Mouse (Mus musculus) midbrain, embryonic 12.5 days (tissue): ENCODE measurements around the gene Add3. TPM values are rescaled to one million over a fixed set of nuclear protein-coding genes. Genes with fewer than 3 reads are reported as not detected.
A peak's percentile ranks its signal among the peaks of the same experiment; 100 is the strongest.

Source experiments
- ATAC-seq: fragments of 200-750 bp; cut with Nextera tagmentation; 2 replicates; pipeline ENCODE4 v1.8.0; 2017; ENCODE audit warnings: low read depth, moderate TSS enrichment, moderate library complexity; ENCODE audit not compliant: low FRiP score
- H3K27ac ChIP-seq: fragments of 300-500 bp; sonication (generic); replicated peaks from 2 replicates; pipeline ENCODE4 v1.5.1; 2016; ENCODE audit warnings: mild to moderate bottlenecking
- H3K27me3 ChIP-seq: fragments of 300-500 bp; sonication (generic); 2 replicates; pipeline ENCODE4 v1.6.1; 2016; ENCODE audit warnings: mild to moderate bottlenecking
- H3K36me3 ChIP-seq: fragments of 300-500 bp; sonication (generic); 2 replicates; pipeline ENCODE4 v1.6.1; 2016
- H3K4me1 ChIP-seq: fragments of 300-500 bp; sonication (generic); 2 replicates; pipeline ENCODE4 v1.6.1; 2016
- H3K4me2 ChIP-seq: fragments of 300-500 bp; sonication (generic); replicated peaks from 2 replicates; pipeline ENCODE4 v1.6.1; 2016; ENCODE audit warnings: mild to moderate bottlenecking, moderate library complexity
- H3K4me3 ChIP-seq: fragments of 300-500 bp; sonication (generic); 2 replicates; pipeline ENCODE4 v1.5.1; 2016; ENCODE audit warnings: mild to moderate bottlenecking
- H3K9ac ChIP-seq: fragments of 300-500 bp; sonication (generic); replicated peaks from 2 replicates; pipeline ENCODE4 v1.6.1; 2016; ENCODE audit warnings: mild to moderate bottlenecking, moderate library complexity
- H3K9me3 ChIP-seq: fragments of 300-500 bp; sonication (generic); 2 replicates; pipeline ENCODE4 v1.6.1; 2016; ENCODE audit warnings: mild to moderate bottlenecking
- WGBS: fragments of 180-500 bp; shearing (Covaris S2); methylation state at CpG from one replicate; pipeline ENCODE4 v1.1.7; 2016; 5-methylcytosine and 5-hydroxymethylcytosine counted together
- polyA plus RNA-seq: library from polyadenylated mRNA; unstranded; fragments of >200 nt; fragmentation: Nextera tagmentation; extraction: Ambion mirVana; gene quantifications from 2 replicates; pipeline ENCODE4 v1.2.1, GENCODE M21; 2016

Add3 gene
- 45.6 and 47.5 TPM in 2 replicates for polyA plus RNA-seq

GRCm38 (mm10) chr19:53140044-53140803, at the start of gene Add3:
Gene Add3, plus strand, starts transcription at chr19:53140443.
- no peaks in the 10 kb centered on the region for H3K9me3 ChIP-seq
- H3K9ac ChIP-seq: peak within 1 kb of the TSS; percentile 46
- no peaks in the 10 kb centered on the region for H3K36me3 ChIP-seq
- ATAC-seq: no peak
- H3K4me1 ChIP-seq: peaks cover 46% of the 10 kb centered on the region
- WGBS: 5% methylated on average over 24 of the region's 24 CpGs
- H3K27ac ChIP-seq: no peak within 1 kb of the TSS
- H3K4me2 ChIP-seq: peak within 1 kb of the TSS; percentile 90
- H3K4me3 ChIP-seq: peak within 1 kb of the TSS; percentile 81
- H3K27me3 ChIP-seq: peaks cover 27% of the 10 kb centered on the region

GRCm38 (mm10) chr19:53090677-53091076, 49.6 kb upstream of the Add3 start:
- H3K9me3 ChIP-seq: 0 out of 2 replicates have a peak, but pooled peaks cover 4% of the 10 kb centered on the region
- H3K9ac ChIP-seq: no peak overlapping the region
- H3K4me3 ChIP-seq: no peak overlapping the region
- peaks cover 16% of the 10 kb centered on the region for H3K4me1 ChIP-seq
- H3K27ac ChIP-seq: no peak overlapping the region
- 94% methylated on average over 5 of the region's 5 CpGs for WGBS
- H3K27me3 ChIP-seq: no peaks in the 10 kb centered on the region
- no peak overlapping the region for H3K4me2 ChIP-seq
- H3K36me3 ChIP-seq: no peaks in the 10 kb centered on the region
- ATAC-seq: no peak

- H3K9me3 ChIP-seq: 0 out of 2 replicates have a peak, but pooled peaks cover 4% of the 10 kb centered on the region
- H3K9ac ChIP-seq: no peak overlapping the region
- peaks cover 11% of the 10 kb centered on the region for H3K4me1 ChIP-seq
- 65% methylated on average over 6 of the region's 6 CpGs for WGBS
- H3K36me3 ChIP-seq: no peaks in the 10 kb centered on the region
- H3K27me3 ChIP-seq: no peaks in the 10 kb centered on the region
- H3K4me2 ChIP-seq: no peak overlapping the region
- H3K4me3 ChIP-seq: no peak overlapping the region
- no peak overlapping the region for H3K27ac ChIP-seq
- 0 out of 2 replicates have a peak, but pooled peaks have one; percentile 12 for ATAC-seq
Measured at GRCm38 (mm10) chr19:53092251-53092650, 48.0 kb upstream of the Add3 start.

GRCm38 (mm10) chr19:53093294-53093693, 46.9 kb upstream of the Add3 start:
- H3K4me1 ChIP-seq: peaks cover 6% of the 10 kb centered on the region; the same call in 1 of the 2 replicates
- no peak overlapping the region for H3K4me3 ChIP-seq
- H3K9me3 ChIP-seq: 0 out of 2 replicates have a peak, but pooled peaks cover 4% of the 10 kb centered on the region
- ATAC-seq: no peak
- no peak overlapping the region for H3K9ac ChIP-seq
- 82% methylated on average over 3 of the region's 3 CpGs for WGBS
- H3K27me3 ChIP-seq: no peaks in the 10 kb centered on the region
- H3K27ac ChIP-seq: no peak overlapping the region
- no peaks in the 10 kb centered on the region for H3K36me3 ChIP-seq
- H3K4me2 ChIP-seq: no peak overlapping the region

GRCm38 (mm10) chr19:53094684-53095083, 45.6 kb upstream of the Add3 start:
- 0 out of 2 replicates have a peak, but pooled peaks cover 4% of the 10 kb centered on the region for H3K9me3 ChIP-seq
- H3K4me1 ChIP-seq: peaks cover 6% of the 10 kb centered on the region; the same call in 1 of the 2 replicates
- no peaks in the 10 kb centered on the region for H3K36me3 ChIP-seq
- ATAC-seq: no peak
- no peak overlapping the region for H3K9ac ChIP-seq
- 92% methylated on average over 4 of the region's 4 CpGs for WGBS
- H3K27me3 ChIP-seq: no peaks in the 10 kb centered on the region
- H3K4me2 ChIP-seq: no peak overlapping the region
- H3K27ac ChIP-seq: no peak overlapping the region
- H3K4me3 ChIP-seq: no peak overlapping the region

- no peak for ATAC-seq
- Histone ChIP-seq H3K4me2 (no peak overlapping the region), H3K4me3 (no peak overlapping the region), H3K36me3 (no peaks in the 10 kb centered on the region), H3K9ac (no peak overlapping the region), H3K4me1 (peaks cover 8% of the 10 kb centered on the region), H3K27ac (no peak overlapping the region), H3K9me3 (no peaks in the 10 kb centered on the region), H3K27me3 (no peaks in the 10 kb centered on the region)
- 67% methylated on average over 12 of the region's 12 CpGs for WGBS
Measured at GRCm38 (mm10) chr19:53101374-53102300, 38.6 kb upstream of the Add3 start.

GRCm38 (mm10) chr19:53105374-53106090, 34.7 kb upstream of the Add3 start:
- no peaks in the 10 kb centered on the region for H3K9me3 ChIP-seq
- H3K4me1 ChIP-seq: peaks cover 8% of the 10 kb centered on the region
- H3K9ac ChIP-seq: no peak overlapping the region
- no peaks in the 10 kb centered on the region for H3K27me3 ChIP-seq
- 49% methylated on average over 26 of the region's 26 CpGs for WGBS
- no peak overlapping the region for H3K4me3 ChIP-seq
- no peak overlapping the region for H3K27ac ChIP-seq
- no peaks in the 10 kb centered on the region for H3K36me3 ChIP-seq
- peak overlapping the region; percentile 17; the same call in 1 of the 2 replicates for H3K4me2 ChIP-seq
- no peak for ATAC-seq

GRCm38 (mm10) chr19:53106952-53107351, 33.3 kb upstream of the Add3 start:
- H3K27me3 ChIP-seq: no peaks in the 10 kb centered on the region
- H3K9ac ChIP-seq: no peak overlapping the region
- peaks cover 6% of the 10 kb centered on the region for H3K4me1 ChIP-seq
- no peak overlapping the region for H3K27ac ChIP-seq
- ATAC-seq: no peak
- H3K36me3 ChIP-seq: no peaks in the 10 kb centered on the region
- WGBS: 88% methylated on average over 7 of the region's 7 CpGs
- no peaks in the 10 kb centered on the region for H3K9me3 ChIP-seq
- no peak overlapping the region for H3K4me3 ChIP-seq
- H3K4me2 ChIP-seq: no peak overlapping the region

GRCm38 (mm10) chr19:53107361-53108247, 32.6 kb upstream of the Add3 start:
- ATAC-seq: no peak
- H3K9me3 ChIP-seq: no peaks in the 10 kb centered on the region
- WGBS: 86% methylated on average over 18 of the region's 18 CpGs
- H3K36me3 ChIP-seq: no peaks in the 10 kb centered on the region
- no peak overlapping the region for H3K27ac ChIP-seq
- no peak overlapping the region for H3K4me3 ChIP-seq
- peaks cover 5% of the 10 kb centered on the region for H3K4me1 ChIP-seq
- H3K4me2 ChIP-seq: no peak overlapping the region
- H3K27me3 ChIP-seq: no peaks in the 10 kb centered on the region
- H3K9ac ChIP-seq: no peak overlapping the region

GRCm38 (mm10) chr19:53111996-53112590, 28.1 kb upstream of the Add3 start:
- H3K9me3 ChIP-seq: peaks cover 3% of the 10 kb centered on the region; the same call in 1 of the 2 replicates
- H3K4me1 ChIP-seq: no peaks in the 10 kb centered on the region
- H3K27me3 ChIP-seq: no peaks in the 10 kb centered on the region
- 66% methylated on average over 7 of the region's 7 CpGs for WGBS
- no peak overlapping the region for H3K4me3 ChIP-seq
- ATAC-seq: no peak
- no peaks in the 10 kb centered on the region for H3K36me3 ChIP-seq
- no peak overlapping the region for H3K27ac ChIP-seq
- no peak overlapping the region for H3K9ac ChIP-seq
- no peak overlapping the region for H3K4me2 ChIP-seq
